Mouse (Mus musculus) spleen, postnatal 36 days (tissue): ENCODE results near the gene Cisd2.

Experiments
- DNase-seq, 2 experiments: peaks; one replicate each; pipeline ENCODE4 v3.0.0; 2022; ENCODE audit warnings: low spot score in 2 of 2, mixed read lengths in 1 of 2

The Cisd2 gene

GRCm38 (mm10) chr3:135411824-135412223 lies 11.9 kb downstream of the Cisd2 start:
- no peak for DNase-seq

- no peak for DNase-seq
Observed at GRCm38 (mm10) chr3:135411056-135411455, 12.7 kb downstream of the Cisd2 start.

GRCm38 (mm10) chr3:135409219-135409618 lies 14.5 kb downstream of the Cisd2 start:
- DNase-seq = no peak

GRCm38 (mm10) chr3:135407351-135407750 lies 16.4 kb downstream of the Cisd2 start:
- DNase-seq = no peak

- no peak for DNase-seq
Observed at GRCm38 (mm10) chr3:135404599-135404998, 19.1 kb downstream of the Cisd2 start.

- no peak for DNase-seq
Observed at GRCm38 (mm10) chr3:135403856-135404255, 19.9 kb downstream of the Cisd2 start.

GRCm38 (mm10) chr3:135403211-135403610 lies 20.5 kb downstream of the Cisd2 start:
- no peak for DNase-seq

- peak; percentile 82 to 87 for DNase-seq
Observed at GRCm38 (mm10) chr3:135402201-135402658, 21.5 kb downstream of the Cisd2 start.

- DNase-seq = no peak
Observed at GRCm38 (mm10) chr3:135397112-135397511, 26.6 kb downstream of the Cisd2 start.

GRCm38 (mm10) chr3:135396081-135396480 lies 27.6 kb downstream of the Cisd2 start:
- no peak for DNase-seq

GRCm38 (mm10) chr3:135395085-135395484 lies 28.6 kb downstream of the Cisd2 start:
- DNase-seq = no peak

- DNase-seq = no peak
Observed at GRCm38 (mm10) chr3:135393186-135393585, 30.5 kb downstream of the Cisd2 start.

- no peak for DNase-seq
Observed at GRCm38 (mm10) chr3:135379868-135380267, 43.9 kb downstream of the Cisd2 start.

- no peak for DNase-seq
Observed at GRCm38 (mm10) chr3:135377445-135377844, 46.3 kb downstream of the Cisd2 start.

GRCm38 (mm10) chr3:135375836-135376235 lies 47.9 kb downstream of the Cisd2 start:
- DNase-seq = no peak

- no peak for DNase-seq
Observed at GRCm38 (mm10) chr3:135357394-135357793, 66.3 kb downstream of the Cisd2 start.
